Mouse (Mus musculus): Measurements from ENCODE around the gene Epb41l2. TPM values are rescaled to one million over a fixed set of nuclear protein-coding genes. Genes with fewer than 3 reads are reported as not detected.
A peak's percentile ranks its signal among the peaks of the same experiment; 100 is the strongest.

The Epb41l2 gene
- polyA plus RNA-seq, 1 experiment from 2014 or later = 45.3 TPM

GRCm38 (mm10) chr10:25371915-25372371, 12.3 kb downstream of the Epb41l2 start:
- Histone ChIP-seq H3K9me3 (ENCODE audit: control insufficient read depth, low read length) (no peaks in the 10 kb centered on the region), H3K27ac (ENCODE audit: low read depth, low read length) (no peak overlapping the region), H3K4me1 (ENCODE audit: control insufficient read depth, insufficient read depth, low read length) (peaks cover 2% of the 10 kb centered on the region; the same call in 1 of the 2 replicates), H3K4me2 (ENCODE audit: low read depth) (no peak overlapping the region), H3K9ac (ENCODE audit: low read length) (no peak overlapping the region), H3K4me3 (ENCODE audit: low read depth, low read length) (no peak overlapping the region), H3K36me3 (ENCODE audit: control insufficient read depth, insufficient read depth, low read length) (no peaks in the 10 kb centered on the region), H3K27me3 (ENCODE audit: control insufficient read depth, insufficient read depth, low read length) (no peaks in the 10 kb centered on the region)
- no peak for ATAC-seq (ENCODE audit: insufficient read depth, low FRiP score, low TSS enrichment)
- 23% methylated on average over 3 of the region's 3 CpGs for WGBS
- no peak for DNase-seq (ENCODE audit: low spot score)

DNA sequence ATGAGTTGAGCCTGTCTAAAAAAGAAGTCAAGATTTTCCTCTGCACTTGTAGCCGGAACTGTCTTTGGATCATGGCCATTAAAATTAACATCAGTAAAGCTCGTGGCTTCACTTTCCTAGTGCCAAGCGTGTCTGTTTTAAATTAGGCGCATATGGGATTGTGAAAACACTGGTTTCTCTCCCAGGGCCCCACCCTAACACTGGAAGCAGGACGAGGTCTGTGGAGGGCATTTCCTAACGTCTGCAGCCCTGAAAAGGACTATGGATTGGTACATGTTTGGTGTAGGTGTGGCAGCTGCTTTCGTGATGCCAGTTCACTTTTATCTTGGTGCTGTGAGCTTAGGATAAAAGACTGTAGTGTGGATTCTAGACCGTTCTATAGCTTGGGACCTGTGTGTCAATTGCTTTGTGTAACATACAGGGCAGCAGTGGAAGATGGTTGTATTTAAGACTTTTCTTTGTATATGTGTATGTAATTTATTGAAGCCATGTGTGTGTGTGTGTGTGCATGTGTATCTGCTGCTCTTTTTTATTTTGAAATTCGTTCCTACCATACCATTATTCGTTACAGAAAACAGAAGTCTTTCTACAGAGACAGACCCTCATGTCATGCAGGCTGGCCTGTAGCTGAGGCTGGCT, 13.0 kb downstream of the Epb41l2 start:
- ATAC-seq (ENCODE audit: insufficient read depth, low FRiP score, low TSS enrichment) = no peak
- DNase-seq (ENCODE audit: low spot score) = no peak
- H3K9me3 ChIP-seq (ENCODE audit: control insufficient read depth, low read length) = no peaks in the 10 kb centered on the region
- H3K36me3 ChIP-seq (ENCODE audit: control insufficient read depth, insufficient read depth, low read length) = no peaks in the 10 kb centered on the region
- no peak overlapping the region for H3K4me3 ChIP-seq (ENCODE audit: low read depth, low read length)
- H3K27me3 ChIP-seq (ENCODE audit: control insufficient read depth, insufficient read depth, low read length) = no peaks in the 10 kb centered on the region
- H3K27ac ChIP-seq (ENCODE audit: low read depth, low read length) = no peak overlapping the region
- H3K4me2 ChIP-seq (ENCODE audit: low read depth) = no peak overlapping the region
- 48% methylated on average over 10 of the region's 10 CpGs for WGBS
- H3K4me1 ChIP-seq (ENCODE audit: control insufficient read depth, insufficient read depth, low read length) = peaks cover 2% of the 10 kb centered on the region; the same call in 1 of the 2 replicates
- no peak overlapping the region for H3K9ac ChIP-seq (ENCODE audit: low read length)

DNA sequence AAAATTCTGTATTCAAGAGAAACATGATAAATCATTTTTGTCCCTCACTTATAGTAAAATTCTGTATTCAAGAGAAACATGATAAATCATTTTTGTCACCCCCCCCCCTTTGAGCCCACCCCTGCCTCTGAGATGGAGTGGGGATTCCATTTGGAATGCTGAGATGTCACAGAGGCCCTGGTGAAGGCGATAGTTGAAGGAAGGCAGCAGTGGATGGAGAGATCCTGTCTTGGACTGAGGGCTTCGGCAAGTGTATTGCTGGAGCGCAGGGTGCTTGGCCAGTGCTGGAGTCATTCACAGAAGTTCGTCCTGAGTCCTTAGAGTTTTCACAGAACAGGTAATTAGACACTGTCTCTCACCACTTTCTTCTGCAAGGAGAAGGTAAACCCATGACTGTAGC, 15.4 kb downstream of the Epb41l2 start:
- ATAC-seq (ENCODE audit: insufficient read depth, low FRiP score, low TSS enrichment) (no peak), DNase-seq (ENCODE audit: low spot score) (no peak)
- 83% methylated on average over 4 of the region's 4 CpGs for WGBS
- Histone ChIP-seq H3K4me2 (ENCODE audit: low read depth) (no peak overlapping the region), H3K36me3 (ENCODE audit: control insufficient read depth, insufficient read depth, low read length) (no peaks in the 10 kb centered on the region), H3K9ac (ENCODE audit: low read length) (no peak overlapping the region), H3K27ac (ENCODE audit: low read depth, low read length) (no peak overlapping the region), H3K4me1 (ENCODE audit: control insufficient read depth, insufficient read depth, low read length) (no peaks in the 10 kb centered on the region; the same call in 1 of the 2 replicates), H3K4me3 (ENCODE audit: low read depth, low read length) (no peak overlapping the region), H3K27me3 (ENCODE audit: control insufficient read depth, insufficient read depth, low read length) (no peaks in the 10 kb centered on the region), H3K9me3 (ENCODE audit: control insufficient read depth, low read length) (no peaks in the 10 kb centered on the region)

DNA sequence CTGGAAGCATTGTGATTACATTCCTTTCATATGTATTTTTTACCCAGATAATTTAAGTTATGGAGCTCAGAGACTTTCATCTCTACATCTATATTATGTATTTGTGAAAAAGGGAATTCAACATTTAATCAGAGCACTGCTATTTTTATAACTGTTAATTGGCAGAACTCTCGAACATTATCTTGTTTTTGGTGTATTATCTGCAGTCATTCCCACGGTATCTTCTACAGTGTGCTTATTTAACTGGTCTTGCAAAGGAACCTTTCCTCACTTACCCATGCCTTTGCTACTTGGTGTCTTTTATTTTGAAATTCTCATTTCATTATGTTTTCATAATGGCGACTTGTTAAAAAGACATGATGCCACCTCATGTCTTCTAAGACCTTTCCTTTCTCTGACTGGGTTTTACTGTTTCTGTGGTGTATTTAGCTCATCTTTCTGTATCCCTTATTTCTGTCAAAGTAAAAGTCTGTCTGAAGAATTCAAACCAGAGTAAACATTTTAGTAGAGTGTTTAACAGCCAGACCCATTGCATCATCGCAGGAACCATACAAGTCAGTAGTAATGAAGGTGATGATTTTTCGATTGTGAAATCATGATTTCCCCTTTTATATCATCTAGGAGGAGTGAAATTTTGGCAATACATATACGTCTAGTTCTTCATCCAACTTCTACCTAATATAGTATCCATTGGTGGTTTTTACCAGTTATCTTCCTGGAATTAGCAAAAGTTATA, 21.3 kb downstream of the Epb41l2 start:
- no peaks in the 10 kb centered on the region for H3K27me3 ChIP-seq (ENCODE audit: control insufficient read depth, insufficient read depth, low read length)
- no peaks in the 10 kb centered on the region for H3K36me3 ChIP-seq (ENCODE audit: control insufficient read depth, insufficient read depth, low read length)
- DNase-seq (ENCODE audit: low spot score) (no peak), ATAC-seq (ENCODE audit: insufficient read depth, low FRiP score, low TSS enrichment) (no peak)
- H3K27ac ChIP-seq (ENCODE audit: low read depth, low read length) = no peak overlapping the region
- no peak overlapping the region for H3K9ac ChIP-seq (ENCODE audit: low read length)
- WGBS = 91% methylated on average over 6 of the region's 6 CpGs
- no peak overlapping the region for H3K4me2 ChIP-seq (ENCODE audit: low read depth)
- no peaks in the 10 kb centered on the region for H3K4me1 ChIP-seq (ENCODE audit: control insufficient read depth, insufficient read depth, low read length)
- H3K9me3 ChIP-seq (ENCODE audit: control insufficient read depth, low read length) = no peaks in the 10 kb centered on the region
- no peak overlapping the region for H3K4me3 ChIP-seq (ENCODE audit: low read depth, low read length)

GRCm38 (mm10) chr10:25381951-25382350, 22.4 kb downstream of the Epb41l2 start:
- DNase-seq (ENCODE audit: low spot score) = peak; percentile 26
- no peak overlapping the region for H3K4me3 ChIP-seq (ENCODE audit: low read depth, low read length)
- no peaks in the 10 kb centered on the region for H3K27me3 ChIP-seq (ENCODE audit: control insufficient read depth, insufficient read depth, low read length)
- no peak overlapping the region for H3K4me2 ChIP-seq (ENCODE audit: low read depth)
- no peak for ATAC-seq (ENCODE audit: insufficient read depth, low FRiP score, low TSS enrichment)
- 55% methylated on average over 10 of the region's 10 CpGs for WGBS
- H3K27ac ChIP-seq (ENCODE audit: low read depth, low read length) = no peak overlapping the region
- H3K36me3 ChIP-seq (ENCODE audit: control insufficient read depth, insufficient read depth, low read length) = no peaks in the 10 kb centered on the region
- no peak overlapping the region for H3K9ac ChIP-seq (ENCODE audit: low read length)
- H3K4me1 ChIP-seq (ENCODE audit: control insufficient read depth, insufficient read depth, low read length) = no peaks in the 10 kb centered on the region
- no peaks in the 10 kb centered on the region for H3K9me3 ChIP-seq (ENCODE audit: control insufficient read depth, low read length)

DNA sequence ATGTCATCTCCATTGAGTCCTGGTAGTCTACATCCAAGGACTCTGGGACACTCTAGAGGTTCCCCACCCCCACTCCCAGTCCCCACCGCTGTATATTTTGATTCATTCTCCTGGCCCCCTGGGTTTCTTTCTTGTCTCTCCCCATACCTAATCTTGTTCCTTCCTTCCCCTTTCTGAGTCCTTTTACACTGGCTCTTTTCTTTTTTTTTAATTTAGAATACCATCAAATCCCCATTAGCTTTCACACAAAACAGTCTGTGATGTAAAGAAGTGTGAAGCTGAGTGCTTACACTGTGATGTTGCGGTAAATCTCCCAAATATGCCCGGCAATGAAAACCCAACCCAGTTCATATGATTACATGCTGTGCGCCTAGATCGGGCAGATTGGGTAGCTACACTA, 23.6 kb downstream of the Epb41l2 start:
- DNase-seq (ENCODE audit: low spot score) (no peak), ATAC-seq (ENCODE audit: insufficient read depth, low FRiP score, low TSS enrichment) (no peak)
- H3K9ac ChIP-seq (ENCODE audit: low read length) = no peak overlapping the region
- WGBS = 77% methylated on average over 5 of the region's 5 CpGs
- H3K36me3 ChIP-seq (ENCODE audit: control insufficient read depth, insufficient read depth, low read length) = no peaks in the 10 kb centered on the region
- no peaks in the 10 kb centered on the region; the same call in 1 of the 2 replicates for H3K4me1 ChIP-seq (ENCODE audit: control insufficient read depth, insufficient read depth, low read length)
- H3K27me3 ChIP-seq (ENCODE audit: control insufficient read depth, insufficient read depth, low read length) = no peaks in the 10 kb centered on the region
- no peak overlapping the region for H3K27ac ChIP-seq (ENCODE audit: low read depth, low read length)
- H3K4me3 ChIP-seq (ENCODE audit: low read depth, low read length) = no peak overlapping the region
- H3K9me3 ChIP-seq (ENCODE audit: control insufficient read depth, low read length) = no peaks in the 10 kb centered on the region
- H3K4me2 ChIP-seq (ENCODE audit: low read depth) = no peak overlapping the region

DNA sequence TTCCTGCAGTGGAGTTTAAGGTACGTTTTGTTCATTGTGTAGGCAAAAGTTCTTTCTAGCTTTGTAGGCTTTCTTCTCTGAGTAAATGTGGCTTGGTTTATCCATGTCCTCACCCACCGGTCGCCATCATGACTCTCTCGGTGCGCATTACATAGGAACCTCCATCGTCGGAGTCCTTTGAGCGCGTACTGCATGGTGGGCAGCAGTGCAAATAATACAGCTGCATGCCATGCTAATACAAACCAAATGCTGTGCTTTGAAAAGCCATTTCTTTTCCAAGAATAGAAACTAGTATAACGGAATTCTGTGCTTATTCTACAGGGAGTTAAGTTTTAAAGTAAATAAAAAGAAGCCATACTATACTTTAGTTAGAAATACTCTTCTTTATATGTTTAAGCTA, 24.8 kb downstream of the Epb41l2 start:
- DNase-seq (ENCODE audit: low spot score) (no peak), ATAC-seq (ENCODE audit: insufficient read depth, low FRiP score, low TSS enrichment) (no peak)
- 89% methylated on average over 10 of the region's 10 CpGs for WGBS
- no peak overlapping the region for H3K9ac ChIP-seq (ENCODE audit: low read length)
- no peak overlapping the region for H3K4me2 ChIP-seq (ENCODE audit: low read depth)
- H3K27ac ChIP-seq (ENCODE audit: low read depth, low read length) = no peak overlapping the region
- H3K9me3 ChIP-seq (ENCODE audit: control insufficient read depth, low read length) = no peaks in the 10 kb centered on the region
- no peak overlapping the region for H3K4me3 ChIP-seq (ENCODE audit: low read depth, low read length)
- H3K36me3 ChIP-seq (ENCODE audit: control insufficient read depth, insufficient read depth, low read length) = no peaks in the 10 kb centered on the region
- H3K4me1 ChIP-seq (ENCODE audit: control insufficient read depth, insufficient read depth, low read length) = no peaks in the 10 kb centered on the region; the same call in 1 of the 2 replicates
- no peaks in the 10 kb centered on the region for H3K27me3 ChIP-seq (ENCODE audit: control insufficient read depth, insufficient read depth, low read length)

- no peaks in the 10 kb centered on the region for H3K27me3 ChIP-seq (ENCODE audit: control insufficient read depth, insufficient read depth, low read length)
- H3K9me3 ChIP-seq (ENCODE audit: control insufficient read depth, low read length) = no peaks in the 10 kb centered on the region
- no peak overlapping the region for H3K4me2 ChIP-seq (ENCODE audit: low read depth)
- WGBS = 46% methylated on average over 13 of the region's 13 CpGs
- no peak overlapping the region for H3K4me3 ChIP-seq (ENCODE audit: low read depth, low read length)
- DNase-seq (ENCODE audit: low spot score) (no peak), ATAC-seq (ENCODE audit: insufficient read depth, low FRiP score, low TSS enrichment) (no peak)
- H3K36me3 ChIP-seq (ENCODE audit: control insufficient read depth, insufficient read depth, low read length) = no peaks in the 10 kb centered on the region
- H3K27ac ChIP-seq (ENCODE audit: low read depth, low read length) = no peak overlapping the region
- H3K4me1 ChIP-seq (ENCODE audit: control insufficient read depth, insufficient read depth, low read length) = no peaks in the 10 kb centered on the region; the same call in 1 of the 2 replicates
- no peak overlapping the region for H3K9ac ChIP-seq (ENCODE audit: low read length)
These were observed 26.4 kb downstream of the Epb41l2 start for GRCm38 (mm10) chr10:25385811-25386580.

All from neural tube, embryonic 11.5 days (tissue).